Mouse (Mus musculus): ENCODE measurements around the gene Cfi. TPM values are rescaled to one million over a fixed set of nuclear protein-coding genes. Genes with fewer than 3 reads are reported as not detected.

Gene Cfi
- polyA plus RNA-seq, 1 experiment from 2014 or later, result 54.6 TPM

- Histone ChIP-seq H3K9ac (ENCODE audit: low read depth, low read length) (peak overlapping the region; percentile 69; the same call in 1 of the 2 replicates), H3K4me2 (replicated peaks; ENCODE audit: low read depth) (peak overlapping the region; percentile 90), H3K27me3 (replicated peaks; ENCODE audit: control insufficient read depth, insufficient read depth, low read length) (no peaks in the 10 kb centered on the region), H3K36me3 (ENCODE audit: control insufficient read depth, insufficient read depth) (no peaks in the 10 kb centered on the region), H3K27ac (ENCODE audit: low read depth, low read length) (0 out of 2 replicates have a peak overlapping the region, but pooled peaks have one; percentile 35), H3K4me3 (ENCODE audit: low read depth, low read length) (peak overlapping the region; percentile 68), H3K9me3 (ENCODE audit: control insufficient read depth) (no peaks in the 10 kb centered on the region), H3K4me1 (replicated peaks; ENCODE audit: control insufficient read depth, insufficient read depth, low read length) (no peaks in the 10 kb centered on the region)
- peak; percentile 79 for ATAC-seq
- 2% methylated on average over 25 of the region's 25 CpGs for WGBS
- TF ChIP-seq CTCF (IDR thresholded peaks at IDR 0.05; ENCODE audit: low read depth), result no peak
Measured at GRCm38 (mm10) chr3:129879131-129879757, 43.6 kb downstream of the Cfi start.

- TF ChIP-seq CTCF (IDR thresholded peaks at IDR 0.05; ENCODE audit: low read depth), result no peak
- Histone ChIP-seq H3K4me2 (replicated peaks; ENCODE audit: low read depth) (no peak overlapping the region), H3K27ac (ENCODE audit: low read depth, low read length) (no peak overlapping the region), H3K36me3 (ENCODE audit: control insufficient read depth, insufficient read depth) (no peaks in the 10 kb centered on the region), H3K4me1 (replicated peaks; ENCODE audit: control insufficient read depth, insufficient read depth, low read length) (no peaks in the 10 kb centered on the region), H3K4me3 (ENCODE audit: low read depth, low read length) (no peak overlapping the region), H3K9me3 (ENCODE audit: control insufficient read depth) (no peaks in the 10 kb centered on the region), H3K27me3 (replicated peaks; ENCODE audit: control insufficient read depth, insufficient read depth, low read length) (no peaks in the 10 kb centered on the region), H3K9ac (ENCODE audit: low read depth, low read length) (no peak overlapping the region)
- WGBS, result 71% methylated on average over 2 of the region's 2 CpGs
- no peak for ATAC-seq
Measured at GRCm38 (mm10) chr3:129879913-129880312, 44.2 kb downstream of the Cfi start.

GRCm38 (mm10) chr3:129880925-129881593 is 45.4 kb downstream of the Cfi start:
- H3K9ac ChIP-seq (ENCODE audit: low read depth, low read length), result no peak overlapping the region
- WGBS, result 63% methylated on average over 8 of the region's 8 CpGs
- H3K4me1 ChIP-seq (replicated peaks; ENCODE audit: control insufficient read depth, insufficient read depth, low read length), result no peaks in the 10 kb centered on the region
- no peak overlapping the region for H3K4me3 ChIP-seq (ENCODE audit: low read depth, low read length)
- H3K4me2 ChIP-seq (replicated peaks; ENCODE audit: low read depth), result no peak overlapping the region
- H3K27ac ChIP-seq (ENCODE audit: low read depth, low read length), result no peak overlapping the region
- TF ChIP-seq CTCF (IDR thresholded peaks at IDR 0.05; ENCODE audit: low read depth), result no peak
- ATAC-seq, result no peak
- no peaks in the 10 kb centered on the region for H3K36me3 ChIP-seq (ENCODE audit: control insufficient read depth, insufficient read depth)
- no peaks in the 10 kb centered on the region for H3K27me3 ChIP-seq (replicated peaks; ENCODE audit: control insufficient read depth, insufficient read depth, low read length)
- no peaks in the 10 kb centered on the region for H3K9me3 ChIP-seq (ENCODE audit: control insufficient read depth)

GRCm38 (mm10) chr3:129885577-129885976 is 49.9 kb downstream of the Cfi start:
- 40% methylated on average over 9 of the region's 9 CpGs for WGBS
- no peaks in the 10 kb centered on the region for H3K27me3 ChIP-seq (replicated peaks; ENCODE audit: control insufficient read depth, insufficient read depth, low read length)
- no peak for ATAC-seq
- no peak for TF ChIP-seq CTCF (IDR thresholded peaks at IDR 0.05; ENCODE audit: low read depth)
- no peaks in the 10 kb centered on the region for H3K4me1 ChIP-seq (replicated peaks; ENCODE audit: control insufficient read depth, insufficient read depth, low read length)
- H3K9ac ChIP-seq (ENCODE audit: low read depth, low read length), result no peak overlapping the region
- H3K27ac ChIP-seq (ENCODE audit: low read depth, low read length), result no peak overlapping the region
- H3K4me2 ChIP-seq (replicated peaks; ENCODE audit: low read depth), result no peak overlapping the region
- no peaks in the 10 kb centered on the region for H3K9me3 ChIP-seq (ENCODE audit: control insufficient read depth)
- no peak overlapping the region for H3K4me3 ChIP-seq (ENCODE audit: low read depth, low read length)
- peaks cover 6% of the 10 kb centered on the region; the same call in 1 of the 2 replicates for H3K36me3 ChIP-seq (ENCODE audit: control insufficient read depth, insufficient read depth)

DNA sequence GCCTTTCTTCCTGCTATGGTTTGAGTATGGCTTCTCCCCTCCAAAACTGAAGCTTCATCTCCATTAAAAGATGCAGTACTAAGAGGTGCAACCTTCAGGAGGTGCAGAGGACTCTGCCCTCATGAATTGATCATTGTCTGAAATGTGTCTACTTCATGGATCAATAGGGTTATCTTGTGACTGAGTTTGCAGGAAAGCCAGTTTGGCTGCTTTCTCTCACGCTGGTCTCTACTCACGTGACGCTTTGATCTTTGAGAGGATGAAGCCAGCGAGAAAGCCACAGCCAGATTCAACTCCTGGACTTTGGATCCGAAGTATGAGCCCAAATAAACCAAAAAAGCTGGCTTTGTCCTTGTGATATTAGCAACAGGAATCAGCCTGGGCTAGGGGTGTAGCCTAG is 50.7 kb downstream of the Cfi start:
- H3K4me2 ChIP-seq (replicated peaks; ENCODE audit: low read depth), result no peak overlapping the region
- no peak overlapping the region for H3K27ac ChIP-seq (ENCODE audit: low read depth, low read length)
- WGBS, result 39% methylated on average over 5 of the region's 5 CpGs
- ATAC-seq, result peak; percentile 57
- peaks cover 14% of the 10 kb centered on the region for H3K36me3 ChIP-seq (ENCODE audit: control insufficient read depth, insufficient read depth)
- H3K9me3 ChIP-seq (ENCODE audit: control insufficient read depth), result no peaks in the 10 kb centered on the region
- H3K27me3 ChIP-seq (replicated peaks; ENCODE audit: control insufficient read depth, insufficient read depth, low read length), result no peaks in the 10 kb centered on the region
- no peaks in the 10 kb centered on the region for H3K4me1 ChIP-seq (replicated peaks; ENCODE audit: control insufficient read depth, insufficient read depth, low read length)
- no peak for TF ChIP-seq CTCF (IDR thresholded peaks at IDR 0.05; ENCODE audit: low read depth)
- H3K4me3 ChIP-seq (ENCODE audit: low read depth, low read length), result no peak overlapping the region
- H3K9ac ChIP-seq (ENCODE audit: low read depth, low read length), result no peak overlapping the region

DNA sequence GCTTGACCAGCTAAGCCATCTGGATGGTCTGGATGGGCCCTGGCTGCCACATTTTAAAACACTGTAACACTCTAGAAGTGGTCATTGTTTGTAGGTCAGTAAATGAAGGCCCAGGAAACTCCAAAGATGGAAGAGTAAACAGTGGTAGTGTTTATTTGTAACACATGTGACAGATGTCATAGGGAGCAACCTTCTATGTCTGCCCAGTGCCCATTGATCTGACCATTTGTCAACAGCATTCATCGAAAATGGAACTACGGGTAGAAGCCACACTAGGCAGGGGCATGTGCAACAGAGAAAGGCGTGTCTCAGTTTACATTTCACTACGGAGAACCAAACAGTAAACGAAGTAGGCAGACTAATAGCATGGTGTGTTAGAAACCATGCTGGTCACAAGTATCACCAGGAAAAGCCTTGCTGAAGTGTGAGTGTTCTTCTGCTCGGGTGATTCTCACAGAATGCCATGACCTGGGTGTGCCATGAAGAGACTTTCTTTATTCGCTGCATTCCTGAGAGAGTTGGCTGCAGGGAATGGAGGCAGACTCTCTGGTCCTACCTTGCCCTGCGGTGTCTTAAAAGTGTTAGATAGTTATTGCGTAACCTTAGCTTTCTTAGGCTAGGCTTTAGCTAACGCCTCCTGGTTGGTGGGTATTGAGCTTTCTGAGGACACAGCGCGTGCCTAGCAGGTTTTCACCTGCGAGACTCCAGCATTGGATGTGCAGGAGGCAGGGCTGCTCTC is 52.3 kb downstream of the Cfi start:
- ATAC-seq, result peak; percentile 46
- no peak overlapping the region for H3K27ac ChIP-seq (ENCODE audit: low read depth, low read length)

More for the DNA sequence above, 52.3 kb downstream of the Cfi start:
- WGBS, result 39% methylated on average over 13 of the region's 13 CpGs
- H3K4me3 ChIP-seq (ENCODE audit: low read depth, low read length), result no peak overlapping the region
- H3K4me1 ChIP-seq (replicated peaks; ENCODE audit: control insufficient read depth, insufficient read depth, low read length), result no peaks in the 10 kb centered on the region
- H3K9ac ChIP-seq (ENCODE audit: low read depth, low read length), result no peak overlapping the region
- no peak for TF ChIP-seq CTCF (IDR thresholded peaks at IDR 0.05; ENCODE audit: low read depth)
- H3K9me3 ChIP-seq (ENCODE audit: control insufficient read depth), result no peaks in the 10 kb centered on the region
- H3K36me3 ChIP-seq (ENCODE audit: control insufficient read depth, insufficient read depth), result peaks cover 18% of the 10 kb centered on the region
- H3K27me3 ChIP-seq (replicated peaks; ENCODE audit: control insufficient read depth, insufficient read depth, low read length), result no peaks in the 10 kb centered on the region
- H3K4me2 ChIP-seq (replicated peaks; ENCODE audit: low read depth), result peak overlapping the region; percentile 22; the same call in 1 of the 2 replicates

All from intestine, postnatal 0 days (tissue).